Mouse (Mus musculus) layer of hippocampus, postnatal 14 days (tissue): ENCODE data around the gene Gatad1. TPM values are rescaled to one million over a fixed set of nuclear protein-coding genes. Genes with fewer than 3 reads are reported as not detected.
"Not testable (repeated sequence)": the region's sequence is repeated elsewhere in the genome, so short reads cannot be mapped to it uniquely, and the experiment has no call there.

Experiments used
- DNase-seq, 2 experiments: peaks; one replicate each; pipeline ENCODE4 v3.0.0; 2021 to 2022; ENCODE audit warnings: low spot score in 2 of 2, mixed read lengths in 1 of 2
- microRNA-seq, 2 experiments: library from miRNA; unstranded; fragments of <30 nt; microRNA quantifications; one replicate each; pipeline ENCODE4 v1.2.0; 2021
- total RNA-seq, 2 experiments: library from RNA; stranded (reverse); gene quantifications; 2 replicates each; pipeline ENCODE4 v1.2.3; 2021

Gene Gatad1
- total RNA-seq, 2 experiments from 2014 or later, result 109 to 114 TPM

GRCm38 (mm10) chr5:3644621-3645020 lies 12.4 kb downstream of the Gatad1 start:
- DNase-seq, result no peak

GRCm38 (mm10) chr5:3635286-3635685 lies 21.7 kb downstream of the Gatad1 start:
- DNase-seq, result no peak

GRCm38 (mm10) chr5:3633951-3634350 lies 23.0 kb downstream of the Gatad1 start:
- DNase-seq, result no peak

- no peak for DNase-seq
Observed at GRCm38 (mm10) chr5:3633315-3633714, 23.7 kb downstream of the Gatad1 start.

- no peak for DNase-seq
Observed at GRCm38 (mm10) chr5:3632285-3632684, 24.7 kb downstream of the Gatad1 start.

- no peak for DNase-seq
Observed at GRCm38 (mm10) chr5:3631512-3632271, 25.3 kb downstream of the Gatad1 start.

GRCm38 (mm10) chr5:3630055-3630454 lies 26.9 kb downstream of the Gatad1 start:
- DNase-seq, result no peak

GRCm38 (mm10) chr5:3620486-3620885 lies 36.5 kb downstream of the Gatad1 start:
- no peak for DNase-seq

GRCm38 (mm10) chr5:3611835-3612234 lies 45.1 kb downstream of the Gatad1 start:
- DNase-seq, result not testable (repeated sequence)

- no peak for DNase-seq
Observed at GRCm38 (mm10) chr5:3609241-3609640, 47.7 kb downstream of the Gatad1 start.

- DNase-seq, result no peak
Observed at GRCm38 (mm10) chr5:3607114-3607513, 49.9 kb downstream of the Gatad1 start.

- no peak for DNase-seq
Observed at GRCm38 (mm10) chr5:3600790-3601189, 56.2 kb downstream of the Gatad1 start.

- DNase-seq, result no peak
Observed at GRCm38 (mm10) chr5:3600298-3600697, 56.7 kb downstream of the Gatad1 start.

- DNase-seq, result no peak
Observed at GRCm38 (mm10) chr5:3598766-3599165, 58.2 kb downstream of the Gatad1 start.

GRCm38 (mm10) chr5:3597171-3597570 lies 59.8 kb downstream of the Gatad1 start:
- no peak for DNase-seq

GRCm38 (mm10) chr5:3596399-3596766 lies 60.6 kb downstream of the Gatad1 start, which contains the start of gene Rbm48:
Gene Rbm48 (minus strand): TSS chr5:3596585.
- peak; percentile 84 to 88 for DNase-seq

GRCm38 (mm10) chr5:3595693-3596398 lies 61.1 kb downstream of the Gatad1 start, which contains the start of gene Pex1:
Gene Pex1 (plus strand): TSS chr5:3596066.
- peak; percentile 93 to 97 for DNase-seq

Small RNAs within 50 kb of the gene (microRNA-seq; reads per million reads assigned to microRNA genes)
- gene Gm22926, result 0 reads per million in 2 experiments
- gene Gm26238, result 0 reads per million in 2 experiments

Other genes with a start within 250 kb of the Gatad1 start
- gene Fam133b, start 113.4 kb downstream of the Gatad1 start, total RNA-seq, result 10 to 100 TPM; 43.5 to 46.2 TPM
- gene 1700109H08Rik, start 85.6 kb downstream of the Gatad1 start, total RNA-seq, result 1 to 10 TPM; 4.9 to 7.6 TPM
- 10 to 100 TPM; 22.6 to 26.6 TPM for gene Pex1, start 61.1 kb downstream of the Gatad1 start, total RNA-seq
- gene Rbm48, start 60.6 kb downstream of the Gatad1 start, total RNA-seq, result 10 to 100 TPM; 12.9 to 13.0 TPM
- gene Tmbim7, start 6.0 kb downstream of the Gatad1 start, total RNA-seq, result not detected
- 10 to 100 TPM; 69.8 to 72.1 TPM for gene Ankib1, start 145.7 kb upstream of the Gatad1 start, total RNA-seq
- gene Krit1, start 146.0 kb upstream of the Gatad1 start, total RNA-seq, result 10 to 100 TPM; 45.2 to 47.1 TPM
- under 1 TPM; 0.17 to 0.18 TPM for gene Lrrd1, start 188.0 kb upstream of the Gatad1 start, total RNA-seq
- 10 to 100 TPM in 1 of 2 experiments, 1 to 10 TPM in 1; 7.4 to 10.2 TPM for gene Mterf1a, start 236.7 kb upstream of the Gatad1 start, total RNA-seq